In the genomic region with DNA sequence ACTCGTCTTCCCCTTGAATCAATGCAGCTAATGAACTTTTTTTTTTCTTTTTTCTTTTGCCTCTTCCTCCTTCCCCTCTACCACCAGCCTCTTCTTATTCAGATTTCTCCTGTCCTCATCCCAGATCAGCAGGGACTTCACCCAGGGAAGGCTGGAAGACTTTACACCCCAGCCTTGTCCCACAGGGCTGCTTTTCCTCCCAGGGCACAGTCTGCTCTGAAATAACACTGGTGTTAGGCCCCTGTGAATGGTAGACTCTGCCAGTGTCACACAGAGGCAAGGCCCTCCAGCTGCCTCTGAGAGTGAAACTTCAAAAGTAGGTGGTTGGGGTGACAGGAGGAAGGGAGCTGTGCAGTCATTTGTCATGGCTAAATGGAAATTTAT, we compare ENCODE assay signal across 19 mouse cellular contexts.
DNase-seq lines count a peak whose midpoint lies in the region; ATAC-seq and TF ChIP-seq lines count a peak whose summit lies in the region.
"Had no signal": no experiment of that assay in that cellular context is flagged by ENCODE, and none has a peak within 500 bp of the region (broad histone marks: within the 10 kb centered on the region; RNA-seq: fewer than 3 reads in every experiment).

No protein-coding gene starts in this region.

- peak; percentile 85 for DNase-seq in heart, adult 11 months
- DNase-seq in heart, postnatal 10 days = no peak
- DNase-seq in hindbrain, postnatal 0 days (ENCODE audit: low spot score) = no peak
- no peak for DNase-seq in hindbrain, embryonic 10.5 days (ENCODE audit: low spot score)
- DNase-seq in midbrain, embryonic 10.5 days (ENCODE audit: low spot score) = no peak
- DNase-seq: cerebellum, adult 9-10 months; gastrocnemius, postnatal 25 days; spleen, adult 18-20 months had no signal

- 8% methylated on average over 1 of the region's 1 CpGs for WGBS in hindbrain, postnatal 0 days
- WGBS in hindbrain, embryonic 10.5 days = 12% methylated on average over 1 of the region's 1 CpGs
- WGBS in midbrain, embryonic 16.5 days = 16% methylated on average over 1 of the region's 1 CpGs
- 11% methylated on average over 1 of the region's 1 CpGs for WGBS in midbrain, embryonic 10.5 days

- no peak for TF ChIP-seq CTCF in hindbrain, postnatal 0 days (IDR thresholded peaks at IDR 0.05; ENCODE audit: low read depth)

- no peaks in the 10 kb centered on the region for H3K27me3 ChIP-seq in hindbrain, postnatal 0 days (ENCODE audit: insufficient read depth, low read length)
- no peaks in the 10 kb centered on the region for H3K27me3 ChIP-seq in hindbrain, embryonic 10.5 days (ENCODE audit: insufficient read depth, poor library complexity, severe bottlenecking)
- H3K27me3 ChIP-seq in midbrain, embryonic 16.5 days (ENCODE audit: control insufficient read depth, insufficient read depth, low read depth, low read length) = no peaks in the 10 kb centered on the region
- peaks cover 4% of the 10 kb centered on the region; the same call in 1 of the 2 replicates for H3K27me3 ChIP-seq in midbrain, embryonic 10.5 days (ENCODE audit: low read depth, poor library complexity, severe bottlenecking)
- H3K27me3 ChIP-seq: heart, embryonic 15.5 days had no signal

- 0 out of 2 replicates have a peak, but pooled peaks have one; percentile 59 for ATAC-seq in hindbrain, postnatal 0 days
- ATAC-seq in midbrain, embryonic 16.5 days = 0 out of 2 replicates have a peak, but pooled peaks have one; percentile 51
- ATAC-seq in frontal cortex, adult (ENCODE audit: low TSS enrichment) = no peak
- ATAC-seq: liver, postnatal 0 days; lung, postnatal 0 days had no signal

- no peak overlapping the region for H3K9ac ChIP-seq in hindbrain, postnatal 0 days (replicated peaks; ENCODE audit: low read length)
- H3K9ac ChIP-seq in midbrain, embryonic 16.5 days (ENCODE audit: low read depth, low read length) = no peak overlapping the region
- H3K9ac ChIP-seq: forebrain, postnatal 0 days; heart, embryonic 15.5 days; liver, postnatal 0 days had no signal

- 0 out of 2 replicates have a peak, but pooled peaks cover 9% of the 10 kb centered on the region for H3K4me1 ChIP-seq in hindbrain, postnatal 0 days (ENCODE audit: insufficient read depth, low read length)
- H3K4me1 ChIP-seq in hindbrain, embryonic 10.5 days (replicated peaks) = peaks cover 11% of the 10 kb centered on the region; the same call in 1 of the 2 replicates
- H3K4me1 ChIP-seq in midbrain, embryonic 16.5 days (ENCODE audit: control insufficient read depth, insufficient read depth, low read length) = peaks cover 8% of the 10 kb centered on the region
- H3K4me1 ChIP-seq in midbrain, embryonic 10.5 days = peaks cover 12% of the 10 kb centered on the region

- no peaks in the 10 kb centered on the region for H3K36me3 ChIP-seq in hindbrain, postnatal 0 days (ENCODE audit: insufficient read depth, low read length)
- H3K36me3 ChIP-seq in hindbrain, embryonic 10.5 days = no peaks in the 10 kb centered on the region
- no peaks in the 10 kb centered on the region for H3K36me3 ChIP-seq in midbrain, embryonic 16.5 days (ENCODE audit: control insufficient read depth, insufficient read depth, low read length)
- no peaks in the 10 kb centered on the region for H3K36me3 ChIP-seq in midbrain, embryonic 10.5 days
- H3K36me3 ChIP-seq: G1E; heart, embryonic 15.5 days had no signal

- no peak overlapping the region for H3K27ac ChIP-seq in hindbrain, postnatal 0 days
- no peak overlapping the region for H3K27ac ChIP-seq in hindbrain, embryonic 10.5 days
- no peak overlapping the region for H3K27ac ChIP-seq in midbrain, embryonic 16.5 days (ENCODE audit: low read length)
- no peak overlapping the region for H3K27ac ChIP-seq in midbrain, embryonic 10.5 days (replicated peaks)
- H3K27ac ChIP-seq: heart, adult 2 months; heart, embryonic 15.5 days; layer of hippocampus, adult 2 months; macrophage had no signal

- H3K9me3 ChIP-seq in hindbrain, postnatal 0 days (ENCODE audit: low read length) = no peaks in the 10 kb centered on the region
- H3K9me3 ChIP-seq in hindbrain, embryonic 10.5 days = 0 out of 2 replicates have a peak, but pooled peaks cover 6% of the 10 kb centered on the region
- no peaks in the 10 kb centered on the region for H3K9me3 ChIP-seq in midbrain, embryonic 16.5 days (replicated peaks; ENCODE audit: control insufficient read depth, low read length, poor library complexity, severe bottlenecking)
- H3K9me3 ChIP-seq in midbrain, embryonic 10.5 days (replicated peaks) = no peaks in the 10 kb centered on the region
- H3K9me3 ChIP-seq: G1E; heart, embryonic 15.5 days had no signal

- no peak overlapping the region for H3K4me3 ChIP-seq in hindbrain, postnatal 0 days (ENCODE audit: low read length)
- no peak overlapping the region for H3K4me3 ChIP-seq in hindbrain, embryonic 10.5 days
- no peak overlapping the region for H3K4me3 ChIP-seq in midbrain, embryonic 16.5 days (ENCODE audit: low read depth, low read length)
- no peak overlapping the region for H3K4me3 ChIP-seq in midbrain, embryonic 10.5 days
- H3K4me3 ChIP-seq: heart, adult 2 months; heart, embryonic 15.5 days; layer of hippocampus, adult 2 months had no signal

- 0 out of 2 replicates have a peak overlapping the region, but pooled peaks have one; percentile 13 for H3K4me2 ChIP-seq in hindbrain, postnatal 0 days (ENCODE audit: low read depth, low read length)
- no peak overlapping the region; the same call in 1 of the 2 replicates for H3K4me2 ChIP-seq in midbrain, embryonic 16.5 days (ENCODE audit: low read length)
- H3K4me2 ChIP-seq: heart, embryonic 15.5 days; liver, embryonic 11.5 days had no signal

- intact Hi-C loops in heart, postnatal 10 days (cut with DNase I) = no loop called here
